Mouse (Mus musculus) liver, embryonic 15.5 days (tissue): Measurements from ENCODE around the gene Usp21. TPM values are rescaled to one million over a fixed set of nuclear protein-coding genes. Genes with fewer than 3 reads are reported as not detected.
"Not testable (repeated sequence)": the region's sequence is repeated elsewhere in the genome, so short reads cannot be mapped to it uniquely, and the experiment has no call there.

ENCODE experiments used
- ATAC-seq: fragments of 200-750 bp; cut with Nextera tagmentation; 2 replicates; pipeline ENCODE4 v1.8.0; 2017; ENCODE audit warnings: moderate number of reproducible peaks, mild to moderate bottlenecking, moderate library complexity; ENCODE audit not compliant: insufficient read depth
- H3K27ac ChIP-seq: fragments of 300-500 bp; sonication (generic); replicated peaks from 2 replicates; pipeline ENCODE4 v1.5.1; 2015; ENCODE audit warnings: mild to moderate bottlenecking, inconsistent platforms
- H3K27me3 ChIP-seq: fragments of 300-500 bp; sonication (generic); 2 replicates; pipeline ENCODE4 v1.6.1; 2015; ENCODE audit warnings: mild to moderate bottlenecking, inconsistent platforms
- H3K36me3 ChIP-seq: fragments of 300-500 bp; sonication (generic); replicated peaks from 2 replicates; pipeline ENCODE4 v1.6.1; 2015; ENCODE audit warnings: moderate library complexity, mild to moderate bottlenecking, inconsistent platforms
- H3K4me1 ChIP-seq: fragments of 300-500 bp; sonication (generic); replicated peaks from 2 replicates; pipeline ENCODE4 v1.6.1; 2015; ENCODE audit warnings: inconsistent platforms
- H3K4me2 ChIP-seq: fragments of 300-500 bp; sonication (generic); 2 replicates; pipeline ENCODE4 v1.6.1; 2015; ENCODE audit warnings: moderate library complexity, mild to moderate bottlenecking, inconsistent platforms
- H3K4me3 ChIP-seq: fragments of 300-500 bp; sonication (generic); replicated peaks from 2 replicates; pipeline ENCODE4 v1.5.1; 2015; ENCODE audit warnings: mild to moderate bottlenecking, inconsistent platforms
- H3K9ac ChIP-seq: fragments of 300-500 bp; sonication (generic); 2 replicates; pipeline ENCODE4 v1.6.1; 2015; ENCODE audit warnings: moderate library complexity, mild to moderate bottlenecking, inconsistent platforms
- H3K9me3 ChIP-seq: fragments of 300-500 bp; sonication (generic); replicated peaks from 2 replicates; pipeline ENCODE4 v1.6.1; 2016; ENCODE audit warnings: inconsistent platforms
- WGBS: fragments of 180-500 bp; shearing (Covaris S2); methylation state at CpG from one replicate; pipeline ENCODE4 v1.1.7; 2015; ENCODE audit warnings: mixed read lengths; ENCODE audit not compliant: insufficient replicate concordance; 5-methylcytosine and 5-hydroxymethylcytosine counted together
- polyA plus RNA-seq: library from polyadenylated mRNA; unstranded; fragments of >200 nt; fragmentation: Nextera tagmentation; extraction: Ambion mirVana; gene quantifications from 2 replicates; pipeline ENCODE4 v1.2.1, GENCODE M21; 2015

Usp21 gene
- polyA plus RNA-seq, 1 experiment from 2014 or later: 24.9 TPM

GRCm38 (mm10) chr1:171250680-171251593, 36.9 kb downstream of the Usp21 start, which contains the start of gene Ndufs2:
Ndufs2 (minus strand) TSS chr1:171251388.
- no peak within 1 kb of the TSS for H3K9ac ChIP-seq
- no peak within 1 kb of the TSS for H3K27ac ChIP-seq
- H3K4me1 ChIP-seq: peaks cover 28% of the 10 kb centered on the region
- peak within 1 kb of the TSS; percentile 27; the same call in 1 of the 2 replicates for H3K4me2 ChIP-seq
- peaks cover 61% of the 10 kb centered on the region for H3K27me3 ChIP-seq
- WGBS: 34% methylated on average over 26 of the region's 26 CpGs
- no peaks in the 10 kb centered on the region for H3K36me3 ChIP-seq
- no peak for ATAC-seq
- 0 out of 2 replicates have a peak within 1 kb of the TSS, but pooled peaks have one; percentile 18 for H3K4me3 ChIP-seq
- H3K9me3 ChIP-seq: no peaks in the 10 kb centered on the region

- H3K36me3 ChIP-seq: 0 out of 2 replicates have a peak, but pooled peaks cover 7% of the 10 kb centered on the region
- H3K27ac ChIP-seq: no peak within 1 kb of the TSS
- peaks cover 35% of the 10 kb centered on the region for H3K4me1 ChIP-seq
- peak within 1 kb of the TSS; percentile 27; the same call in 1 of the 2 replicates for H3K4me2 ChIP-seq
- 0 out of 2 replicates have a peak within 1 kb of the TSS, but pooled peaks have one; percentile 18 for H3K4me3 ChIP-seq
- H3K27me3 ChIP-seq: peaks cover 60% of the 10 kb centered on the region
- H3K9me3 ChIP-seq: no peaks in the 10 kb centered on the region
- WGBS: 17% methylated on average over 5 of the region's 5 CpGs
- no peak for ATAC-seq
- H3K9ac ChIP-seq: no peak within 1 kb of the TSS
Measured at GRCm38 (mm10) chr1:171249913-171250600, 37.7 kb downstream of the Usp21 start, which contains the start of gene Adamts4. Adamts4 (plus strand) TSS chr1:171250421.

GRCm38 (mm10) chr1:171248386-171249226, 39.2 kb downstream of the Usp21 start:
- 34% methylated on average over 3 of the region's 3 CpGs for WGBS
- no peak overlapping the region for H3K4me3 ChIP-seq
- H3K27ac ChIP-seq: 0 out of 2 replicates have a peak overlapping the region, but pooled peaks have one; percentile 89
- no peaks in the 10 kb centered on the region for H3K9me3 ChIP-seq
- no peak for ATAC-seq
- peaks cover 17% of the 10 kb centered on the region for H3K36me3 ChIP-seq
- H3K9ac ChIP-seq: no peak overlapping the region
- H3K4me2 ChIP-seq: peak overlapping the region; percentile 94; the same call in 1 of the 2 replicates
- H3K4me1 ChIP-seq: peaks cover 45% of the 10 kb centered on the region
- H3K27me3 ChIP-seq: peaks cover 52% of the 10 kb centered on the region

- no peaks in the 10 kb centered on the region for H3K9me3 ChIP-seq
- peaks cover 24% of the 10 kb centered on the region for H3K36me3 ChIP-seq
- H3K4me3 ChIP-seq: peak overlapping the region; percentile 78
- peaks cover 46% of the 10 kb centered on the region for H3K27me3 ChIP-seq
- H3K4me1 ChIP-seq: peaks cover 46% of the 10 kb centered on the region
- peak overlapping the region; percentile 82 for H3K9ac ChIP-seq
- ATAC-seq: no peak
- peak overlapping the region; percentile 94 for H3K4me2 ChIP-seq
- WGBS: 17% methylated on average over 4 of the region's 4 CpGs
- peak overlapping the region; percentile 89 for H3K27ac ChIP-seq
Measured at GRCm38 (mm10) chr1:171247916-171248315, 39.9 kb downstream of the Usp21 start.

GRCm38 (mm10) chr1:171247453-171247841, 40.3 kb downstream of the Usp21 start:
- 5% methylated on average over 13 of the region's 13 CpGs for WGBS
- peak; percentile 23; the same call in 1 of the 2 replicates for ATAC-seq
- H3K9ac ChIP-seq: peak overlapping the region; percentile 82
- no peaks in the 10 kb centered on the region for H3K9me3 ChIP-seq
- peaks cover 29% of the 10 kb centered on the region for H3K36me3 ChIP-seq
- H3K4me1 ChIP-seq: peaks cover 46% of the 10 kb centered on the region
- H3K4me2 ChIP-seq: peak overlapping the region; percentile 94
- H3K4me3 ChIP-seq: peak overlapping the region; percentile 78
- H3K27me3 ChIP-seq: peaks cover 41% of the 10 kb centered on the region
- peak overlapping the region; percentile 89 for H3K27ac ChIP-seq

GRCm38 (mm10) chr1:171246709-171247452, 40.9 kb downstream of the Usp21 start:
- H3K36me3 ChIP-seq: peaks cover 34% of the 10 kb centered on the region
- H3K9me3 ChIP-seq: no peaks in the 10 kb centered on the region
- peaks cover 35% of the 10 kb centered on the region for H3K27me3 ChIP-seq
- H3K4me1 ChIP-seq: peaks cover 43% of the 10 kb centered on the region
- peak overlapping the region; percentile 94 for H3K4me2 ChIP-seq
- H3K27ac ChIP-seq: peak overlapping the region; percentile 89
- peak overlapping the region; percentile 78 for H3K4me3 ChIP-seq
- peak; percentile 93 for ATAC-seq
- under 1% methylated on average over 41 of the region's 41 CpGs for WGBS
- peak overlapping the region; percentile 82 for H3K9ac ChIP-seq

- peaks cover 41% of the 10 kb centered on the region for H3K4me1 ChIP-seq
- no peak overlapping the region for H3K9ac ChIP-seq
- no peak overlapping the region for H3K4me3 ChIP-seq
- H3K9me3 ChIP-seq: no peaks in the 10 kb centered on the region
- peaks cover 20% of the 10 kb centered on the region for H3K27me3 ChIP-seq
- H3K4me2 ChIP-seq: peak overlapping the region; percentile 94; the same call in 1 of the 2 replicates
- WGBS: 84% methylated on average over 8 of the region's 8 CpGs
- no peak overlapping the region for H3K27ac ChIP-seq
- no peak for ATAC-seq
- peaks cover 48% of the 10 kb centered on the region for H3K36me3 ChIP-seq
Measured at GRCm38 (mm10) chr1:171245353-171245752, 42.4 kb downstream of the Usp21 start.

GRCm38 (mm10) chr1:171241952-171242351, 45.8 kb downstream of the Usp21 start:
- H3K9me3 ChIP-seq, H3K4me2 ChIP-seq, H3K27me3 ChIP-seq, H3K9ac ChIP-seq, H3K27ac ChIP-seq, ATAC-seq, H3K4me3 ChIP-seq: not testable (repeated sequence)
- H3K36me3 ChIP-seq: peaks cover 81% of the 10 kb centered on the region
- WGBS: 82% methylated on average over 12 of the region's 12 CpGs
- peaks cover 36% of the 10 kb centered on the region for H3K4me1 ChIP-seq

GRCm38 (mm10) chr1:171240911-171241310, 46.9 kb downstream of the Usp21 start:
- peaks cover 90% of the 10 kb centered on the region for H3K36me3 ChIP-seq
- H3K4me3 ChIP-seq: no peak overlapping the region
- 79% methylated on average over 10 of the region's 10 CpGs for WGBS
- H3K9ac ChIP-seq: no peak overlapping the region
- H3K27me3 ChIP-seq: no peaks in the 10 kb centered on the region
- peaks cover 29% of the 10 kb centered on the region for H3K4me1 ChIP-seq
- ATAC-seq: no peak
- no peaks in the 10 kb centered on the region for H3K9me3 ChIP-seq
- H3K4me2 ChIP-seq: no peak overlapping the region
- H3K27ac ChIP-seq: no peak overlapping the region
